Mouse (Mus musculus): ENCODE data around the gene Mknk2. TPM values are rescaled to one million over a fixed set of nuclear protein-coding genes. Genes with fewer than 3 reads are reported as not detected.

Gene Mknk2
- polyA plus RNA-seq, 1 experiment from 2014 or later, result 119 TPM

DNA sequence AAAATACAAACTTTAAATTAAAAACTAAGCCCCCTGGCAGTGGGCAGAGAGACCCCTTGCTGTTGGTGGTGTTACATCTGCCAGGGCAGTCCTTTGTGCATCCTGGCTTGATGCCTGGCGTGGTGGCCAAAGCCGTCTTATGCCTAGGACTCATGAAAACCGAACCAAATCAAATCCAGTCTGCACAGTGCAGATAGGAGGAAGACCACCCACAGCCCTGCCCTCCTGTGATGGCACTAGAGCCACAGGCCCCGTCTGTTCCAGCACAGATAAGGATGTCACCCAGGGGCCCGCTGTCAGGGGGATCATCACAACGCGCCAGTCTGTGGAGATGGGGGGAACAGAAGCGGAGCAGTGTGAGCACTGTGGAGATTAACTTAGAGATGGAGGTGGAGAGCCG is 19.9 kb upstream of the Mknk2 start:
- no peak overlapping the region for H3K4me3 ChIP-seq
- no peaks in the 10 kb centered on the region for H3K9me3 ChIP-seq
- no peaks in the 10 kb centered on the region for H3K27me3 ChIP-seq (replicated peaks; ENCODE audit: low read depth, poor library complexity, severe bottlenecking)
- DNase-seq (ENCODE audit: low spot score), result no peak
- H3K27ac ChIP-seq (replicated peaks), result no peak overlapping the region
- peaks cover 58% of the 10 kb centered on the region for H3K4me1 ChIP-seq
- 85% methylated on average over 9 of the region's 9 CpGs for WGBS
- H3K36me3 ChIP-seq (replicated peaks), result peaks cover 36% of the 10 kb centered on the region

DNA sequence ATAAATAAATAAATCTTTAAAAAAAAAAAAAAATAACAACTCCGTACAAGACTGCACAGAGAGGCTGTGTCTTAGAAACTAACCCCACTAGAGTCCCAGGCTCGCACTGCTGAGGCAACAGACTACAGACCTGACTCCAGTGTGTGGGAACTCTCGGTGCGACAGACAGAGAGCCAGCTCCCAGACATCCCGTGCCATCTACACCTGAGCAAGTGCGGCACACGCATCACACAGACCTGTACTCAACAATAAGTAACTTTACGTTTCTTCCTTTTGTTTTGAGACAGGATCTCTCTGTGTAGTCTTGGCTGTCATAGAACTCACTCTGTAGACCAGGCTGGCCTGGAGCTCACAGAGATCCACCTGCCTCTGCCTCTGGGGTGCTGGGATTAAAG is 19.5 kb upstream of the Mknk2 start:
- Histone ChIP-seq H3K27me3 (replicated peaks; ENCODE audit: low read depth, poor library complexity, severe bottlenecking) (no peaks in the 10 kb centered on the region), H3K4me1 (peaks cover 56% of the 10 kb centered on the region), H3K36me3 (replicated peaks) (peaks cover 40% of the 10 kb centered on the region), H3K4me3 (no peak overlapping the region), H3K27ac (replicated peaks) (no peak overlapping the region), H3K9me3 (no peaks in the 10 kb centered on the region)
- no peak for DNase-seq (ENCODE audit: low spot score)
- WGBS, result 92% methylated on average over 8 of the region's 8 CpGs

DNA sequence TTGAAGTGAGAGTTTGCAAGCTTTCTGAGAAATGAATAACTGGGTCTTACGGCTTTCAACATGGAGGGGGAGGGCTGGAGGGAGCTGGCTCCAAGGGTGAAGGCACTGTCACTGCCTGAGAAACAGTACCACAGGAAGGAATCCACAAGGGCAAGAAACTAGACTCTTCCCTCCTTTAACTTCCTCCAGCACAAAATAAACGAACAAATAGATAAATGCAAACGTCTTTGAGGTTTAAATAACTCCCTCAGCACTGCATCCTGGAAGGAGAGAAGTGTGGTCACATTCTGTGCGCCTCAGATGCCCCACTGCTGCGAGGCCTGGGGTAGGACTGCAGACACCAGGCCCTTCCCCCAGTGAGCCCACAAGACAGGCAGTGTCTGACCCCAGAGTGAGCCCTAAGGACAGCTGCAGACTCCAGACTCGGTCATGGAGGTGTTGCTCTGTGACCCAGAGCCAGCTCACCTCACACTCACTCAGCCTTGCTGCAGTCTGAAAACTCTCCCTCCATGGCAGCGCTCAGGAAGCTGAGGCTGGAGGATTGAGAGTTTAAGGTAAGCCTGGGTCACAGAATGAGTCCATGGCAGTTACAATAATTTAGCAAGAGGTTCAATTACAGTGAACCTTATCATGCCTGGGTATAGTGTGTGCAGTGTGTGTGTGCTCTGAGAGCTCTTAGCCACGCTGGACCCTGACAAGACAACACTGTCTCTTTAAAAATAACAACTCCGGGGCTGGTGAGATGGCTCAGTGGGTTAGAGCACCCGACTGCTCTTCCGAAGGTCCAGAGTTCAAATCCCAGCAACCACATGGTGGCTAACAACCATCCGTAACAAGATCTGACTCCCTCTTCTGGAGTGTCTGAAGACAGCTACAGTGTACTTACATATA is 18.8 kb upstream of the Mknk2 start:
- Histone ChIP-seq H3K4me1 (peaks cover 53% of the 10 kb centered on the region), H3K9me3 (no peaks in the 10 kb centered on the region), H3K4me3 (0 out of 2 replicates have a peak overlapping the region, but pooled peaks have one; percentile 11), H3K27me3 (replicated peaks; ENCODE audit: low read depth, poor library complexity, severe bottlenecking) (no peaks in the 10 kb centered on the region), H3K36me3 (replicated peaks) (peaks cover 43% of the 10 kb centered on the region), H3K27ac (replicated peaks) (peak overlapping the region; percentile 59; the same call in 1 of the 2 replicates)
- no peak for DNase-seq (ENCODE audit: low spot score)
- WGBS, result 75% methylated on average over 12 of the region's 12 CpGs

DNA sequence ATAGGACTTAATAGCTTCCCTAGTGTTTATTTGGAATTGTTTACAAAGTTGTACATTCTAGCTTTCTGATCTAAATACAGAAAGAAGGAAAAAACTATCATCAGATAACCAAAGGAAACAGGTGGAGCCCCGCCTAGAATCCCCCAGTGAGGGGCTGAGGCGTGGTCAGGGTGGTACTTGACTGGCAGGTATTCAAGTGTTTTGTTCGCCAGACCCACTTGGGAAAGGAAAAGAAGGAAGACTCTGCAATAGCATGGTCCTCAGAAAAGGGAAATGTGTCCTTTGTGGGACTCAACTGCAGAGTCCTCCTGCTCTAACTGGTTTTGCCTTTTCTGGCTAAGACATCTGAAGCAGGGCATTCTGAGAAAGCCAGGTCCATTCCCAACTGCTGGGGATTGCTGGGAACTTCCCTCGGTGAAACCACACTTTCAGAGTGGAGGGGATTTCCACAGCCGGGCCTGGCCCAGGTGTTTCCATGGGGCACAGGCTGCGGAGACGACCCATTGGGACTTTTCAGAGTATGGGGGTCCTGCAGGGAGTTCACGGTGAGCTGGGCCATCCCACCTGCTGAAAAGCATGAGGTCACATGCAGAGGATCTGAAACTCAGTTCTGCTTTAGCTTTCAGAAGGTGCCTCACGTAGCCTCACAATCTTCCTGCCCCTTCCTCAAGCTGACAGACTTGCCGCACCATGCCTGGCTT is 18.0 kb upstream of the Mknk2 start:
- Histone ChIP-seq H3K4me1 (peaks cover 46% of the 10 kb centered on the region), H3K27ac (replicated peaks) (no peak overlapping the region), H3K9me3 (no peaks in the 10 kb centered on the region), H3K4me3 (no peak overlapping the region), H3K36me3 (replicated peaks) (peaks cover 51% of the 10 kb centered on the region), H3K27me3 (replicated peaks; ENCODE audit: low read depth, poor library complexity, severe bottlenecking) (no peaks in the 10 kb centered on the region)
- whole genome bisulfite sequencing, result 77% methylated on average over 10 of the region's 10 CpGs
- DNase-seq (ENCODE audit: low spot score), result no peak

DNA sequence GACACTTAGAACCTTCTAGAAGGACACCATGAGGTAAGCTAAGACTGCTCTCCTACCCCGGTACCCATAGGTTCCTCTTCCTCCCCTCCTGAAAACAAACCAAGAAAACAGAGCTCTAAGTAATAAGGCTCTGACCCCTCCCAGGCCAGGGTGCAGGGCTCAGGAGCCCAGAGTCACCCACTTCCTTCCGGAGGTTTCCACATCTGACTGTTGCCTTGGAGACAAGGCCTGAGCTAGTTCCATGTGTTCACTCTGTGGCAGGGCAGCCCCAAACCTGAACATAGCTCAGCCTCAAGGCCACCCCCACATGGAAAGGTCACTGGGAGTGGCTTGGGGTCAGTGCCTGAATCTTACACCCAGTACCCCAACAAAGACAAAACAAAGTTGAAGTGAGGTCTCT is 17.3 kb upstream of the Mknk2 start:
- WGBS, result 82% methylated on average over 2 of the region's 2 CpGs
- DNase-seq (ENCODE audit: low spot score), result no peak
- 0 out of 2 replicates have a peak overlapping the region, but pooled peaks have one; percentile 6 for H3K4me3 ChIP-seq
- H3K27me3 ChIP-seq (replicated peaks; ENCODE audit: low read depth, poor library complexity, severe bottlenecking), result no peaks in the 10 kb centered on the region
- H3K9me3 ChIP-seq, result no peaks in the 10 kb centered on the region
- H3K4me1 ChIP-seq, result peaks cover 39% of the 10 kb centered on the region
- peaks cover 58% of the 10 kb centered on the region for H3K36me3 ChIP-seq (replicated peaks)
- H3K27ac ChIP-seq (replicated peaks), result peak overlapping the region; percentile 30; the same call in 1 of the 2 replicates

DNA sequence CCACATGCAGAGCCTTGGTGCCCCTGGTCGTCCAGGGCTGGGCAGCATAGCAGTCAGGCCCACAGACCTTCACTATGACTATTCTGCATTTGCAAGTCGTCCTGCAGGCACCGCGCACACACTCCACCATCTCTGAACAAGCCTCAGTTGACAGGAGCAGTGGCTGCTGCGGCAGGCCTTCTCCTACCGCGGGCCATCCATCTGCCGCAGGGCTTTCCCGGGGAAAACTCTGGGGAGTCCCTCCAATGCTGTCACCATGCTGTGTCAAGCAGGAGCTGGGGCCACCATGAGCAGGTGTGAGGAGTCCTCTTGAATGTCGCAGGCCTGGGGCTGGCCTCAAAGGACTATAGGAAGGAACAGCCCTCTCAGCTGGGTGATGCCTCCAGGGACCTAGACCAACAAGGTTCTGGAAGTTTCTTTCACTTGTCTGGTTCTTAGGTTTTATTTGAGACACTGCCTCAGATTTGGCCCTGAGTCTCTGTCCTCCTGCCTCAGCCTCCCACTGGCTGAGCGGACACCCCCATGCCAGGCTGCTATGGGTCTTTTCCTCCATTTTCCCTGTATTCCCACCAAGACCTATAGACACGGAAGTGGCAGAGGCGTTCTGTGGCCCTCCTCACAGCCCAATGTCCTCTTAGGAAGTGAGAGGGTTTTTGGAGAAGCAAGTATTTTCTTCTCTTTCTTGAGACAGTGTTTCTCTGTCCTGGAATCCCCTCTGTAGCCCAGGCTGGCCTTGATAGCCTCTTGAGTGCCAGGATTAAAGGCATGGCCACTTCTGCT is 16.4 kb upstream of the Mknk2 start:
- 0 out of 2 replicates have a peak overlapping the region, but pooled peaks have one; percentile 1 for H3K4me3 ChIP-seq
- WGBS, result 89% methylated on average over 13 of the region's 13 CpGs
- no peaks in the 10 kb centered on the region for H3K9me3 ChIP-seq
- peaks cover 67% of the 10 kb centered on the region for H3K36me3 ChIP-seq (replicated peaks)
- no peak for DNase-seq (ENCODE audit: low spot score)
- 0 out of 2 replicates have a peak overlapping the region, but pooled peaks have one; percentile 11 for H3K27ac ChIP-seq (replicated peaks)
- peaks cover 35% of the 10 kb centered on the region for H3K4me1 ChIP-seq
- H3K27me3 ChIP-seq (replicated peaks; ENCODE audit: low read depth, poor library complexity, severe bottlenecking), result no peaks in the 10 kb centered on the region

DNA sequence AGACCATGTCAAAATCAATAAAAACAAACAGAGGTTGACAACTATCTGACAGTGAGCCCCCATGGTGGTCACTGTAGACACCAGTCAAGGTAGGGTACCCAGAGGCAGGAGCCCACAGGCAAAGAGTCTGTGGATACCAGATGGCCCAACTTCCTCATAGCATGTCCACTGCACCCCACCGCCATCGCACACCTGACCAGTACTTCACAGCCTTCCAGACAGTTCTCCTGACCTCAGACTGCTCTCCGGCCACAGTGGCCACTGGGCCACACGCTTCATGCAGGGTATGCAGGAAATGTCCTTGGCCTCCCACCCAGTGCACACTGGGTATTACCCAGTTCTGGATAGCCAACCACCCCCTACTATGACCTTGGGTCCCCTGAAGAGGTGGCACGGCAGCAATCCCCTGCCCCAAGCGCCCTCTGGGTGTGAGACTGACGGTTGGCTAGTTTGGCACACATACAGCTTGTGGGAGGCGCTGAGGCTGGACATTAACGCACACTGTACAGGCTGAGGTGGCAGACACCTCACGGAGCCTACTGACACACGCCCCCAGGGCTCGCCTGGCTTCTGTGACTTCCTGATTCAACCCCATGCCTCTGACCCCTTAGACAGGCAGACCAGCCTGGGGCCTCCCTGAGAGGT is 15.6 kb upstream of the Mknk2 start:
- H3K27me3 ChIP-seq (replicated peaks; ENCODE audit: low read depth, poor library complexity, severe bottlenecking), result no peaks in the 10 kb centered on the region
- no peak overlapping the region for H3K4me3 ChIP-seq
- 0 out of 2 replicates have a peak overlapping the region, but pooled peaks have one; percentile 11 for H3K27ac ChIP-seq (replicated peaks)
- no peak for DNase-seq (ENCODE audit: low spot score)
- H3K36me3 ChIP-seq (replicated peaks), result peaks cover 66% of the 10 kb centered on the region
- no peaks in the 10 kb centered on the region for H3K9me3 ChIP-seq
- 87% methylated on average over 12 of the region's 12 CpGs for WGBS
- H3K4me1 ChIP-seq, result peaks cover 33% of the 10 kb centered on the region

DNA sequence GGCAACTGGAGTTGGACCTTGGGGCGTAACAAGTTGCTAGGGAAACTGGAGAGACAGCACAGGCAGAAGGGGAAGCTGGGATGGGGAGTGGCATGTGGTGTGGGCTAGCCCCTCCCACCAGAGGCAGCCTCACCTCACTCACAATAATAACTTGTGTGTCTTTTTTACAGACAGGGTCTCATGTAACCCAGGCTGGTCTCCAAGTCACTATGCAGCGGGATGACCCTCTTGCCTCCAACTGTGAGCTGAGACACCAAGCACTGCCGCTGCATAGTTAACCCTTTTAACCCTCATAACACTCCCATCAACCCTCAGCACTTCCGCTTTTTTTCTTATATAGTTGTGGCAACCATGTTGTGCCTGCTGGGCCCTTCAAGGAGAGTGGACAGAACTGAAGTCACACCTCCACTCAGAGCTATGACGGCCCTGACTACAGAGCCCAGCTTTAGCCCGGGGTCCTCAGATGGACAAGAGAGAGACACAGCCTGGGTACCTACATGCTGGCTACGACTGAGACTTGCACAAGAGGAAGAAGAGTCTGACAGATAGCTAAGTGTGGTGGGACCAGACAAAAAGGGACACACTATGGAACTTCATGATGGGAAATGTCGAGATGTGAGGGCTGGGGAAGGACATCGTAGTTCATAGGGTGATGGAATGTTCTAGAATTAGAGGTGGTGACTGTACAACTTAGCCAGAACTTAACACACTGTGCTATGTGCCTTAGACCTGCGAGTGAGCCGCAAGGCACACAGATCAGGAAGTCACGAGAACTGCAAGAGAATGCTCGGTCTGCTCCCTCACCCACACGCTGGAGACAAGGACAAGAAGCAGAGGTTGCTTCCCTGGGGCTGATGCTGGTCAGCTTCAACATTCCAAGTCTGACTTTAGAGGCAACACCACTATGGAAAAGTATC is 14.6 kb upstream of the Mknk2 start:
- Histone ChIP-seq H3K36me3 (replicated peaks) (peaks cover 61% of the 10 kb centered on the region), H3K4me3 (no peak overlapping the region), H3K27ac (replicated peaks) (no peak overlapping the region), H3K9me3 (no peaks in the 10 kb centered on the region), H3K27me3 (replicated peaks; ENCODE audit: low read depth, poor library complexity, severe bottlenecking) (no peaks in the 10 kb centered on the region), H3K4me1 (peaks cover 28% of the 10 kb centered on the region)
- DNase-seq (ENCODE audit: low spot score), result no peak
- WGBS, result 83% methylated on average over 14 of the region's 14 CpGs

DNA sequence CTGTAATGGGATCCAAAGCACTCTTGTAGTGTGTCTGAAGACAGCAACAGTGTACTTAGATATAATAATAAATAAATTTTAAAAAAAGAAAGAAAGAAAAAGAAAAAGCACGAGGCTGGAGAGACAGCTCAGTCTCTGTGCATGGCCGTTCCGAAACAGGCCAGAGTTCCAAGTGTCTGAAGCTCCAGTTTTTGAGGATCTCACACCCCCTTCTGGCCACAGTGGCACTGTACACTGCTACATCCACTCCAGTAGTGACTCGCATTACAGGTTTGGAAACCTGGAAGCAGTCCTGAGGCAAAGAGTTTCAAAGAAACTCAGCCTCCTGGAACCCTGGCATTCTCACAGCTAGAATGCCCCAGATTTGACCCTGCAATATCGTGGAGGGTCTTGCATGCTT is 9.9 kb upstream of the Mknk2 start:
- no peak overlapping the region for H3K27ac ChIP-seq (replicated peaks)
- H3K27me3 ChIP-seq (replicated peaks; ENCODE audit: low read depth, poor library complexity, severe bottlenecking), result no peaks in the 10 kb centered on the region
- no peak overlapping the region for H3K4me3 ChIP-seq
- 50% methylated on average over 5 of the region's 5 CpGs for WGBS
- peak; percentile 64 for DNase-seq (ENCODE audit: low spot score)
- no peaks in the 10 kb centered on the region for H3K9me3 ChIP-seq
- peaks cover 3% of the 10 kb centered on the region; the same call in 1 of the 2 replicates for H3K4me1 ChIP-seq
- peaks cover 88% of the 10 kb centered on the region for H3K36me3 ChIP-seq (replicated peaks)

DNA sequence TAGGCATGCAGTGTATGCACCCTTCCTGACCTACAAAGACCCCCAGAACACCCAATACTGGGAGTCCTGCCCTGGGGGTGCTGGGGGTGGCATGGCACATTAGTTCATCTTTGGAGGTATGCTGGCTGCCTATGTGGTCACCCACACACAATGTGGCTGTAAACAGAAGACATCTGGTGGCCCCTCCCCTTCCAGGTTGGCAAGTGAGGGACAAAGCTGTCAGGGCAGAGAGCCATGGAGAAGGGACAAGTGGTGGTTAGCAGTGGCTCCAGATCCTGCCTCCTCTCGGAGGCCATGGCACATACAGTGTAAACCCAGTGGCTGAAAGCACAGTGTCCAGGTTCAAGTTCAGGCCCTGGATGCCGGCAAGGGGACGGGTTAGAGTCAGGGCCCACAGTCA is 8.7 kb upstream of the Mknk2 start:
- Histone ChIP-seq H3K4me1 (no peaks in the 10 kb centered on the region), H3K36me3 (replicated peaks) (peaks cover 80% of the 10 kb centered on the region), H3K9me3 (no peaks in the 10 kb centered on the region), H3K27ac (replicated peaks) (no peak overlapping the region), H3K27me3 (replicated peaks; ENCODE audit: low read depth, poor library complexity, severe bottlenecking) (no peaks in the 10 kb centered on the region), H3K4me3 (no peak overlapping the region)
- DNase-seq (ENCODE audit: low spot score), result no peak
- 85% methylated on average over 3 of the region's 3 CpGs for WGBS

DNA sequence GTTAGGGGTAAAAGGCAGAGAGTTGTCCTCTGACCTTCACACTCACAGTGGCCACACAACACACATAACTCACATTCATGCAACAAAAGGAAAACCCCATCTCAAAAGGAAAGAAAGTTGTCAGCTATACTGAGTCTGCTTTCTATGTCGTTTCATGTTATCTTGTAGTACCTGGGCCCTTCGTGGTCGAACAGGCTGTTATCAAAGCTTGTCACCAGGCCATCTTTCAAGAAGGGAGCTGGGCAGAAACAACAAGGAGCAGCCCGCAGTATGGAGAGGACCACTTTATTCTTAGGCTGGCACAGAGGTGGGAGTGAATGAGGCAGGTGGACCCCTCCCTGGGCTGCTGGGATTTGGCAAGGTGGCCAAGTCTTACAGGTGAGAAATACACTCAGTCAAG is 7.1 kb upstream of the Mknk2 start:
- Histone ChIP-seq H3K4me1 (0 out of 2 replicates have a peak, but pooled peaks cover under 1% of the 10 kb centered on the region), H3K36me3 (replicated peaks) (peaks cover 64% of the 10 kb centered on the region), H3K4me3 (no peak overlapping the region; the same call in 1 of the 2 replicates), H3K9me3 (no peaks in the 10 kb centered on the region), H3K27me3 (replicated peaks; ENCODE audit: low read depth, poor library complexity, severe bottlenecking) (no peaks in the 10 kb centered on the region), H3K27ac (replicated peaks) (no peak overlapping the region)
- DNase-seq (ENCODE audit: low spot score), result no peak
- 91% methylated on average over 4 of the region's 4 CpGs for WGBS
